Mouse (Mus musculus): ENCODE data around the gene Mtap. TPM values are rescaled to one million over a fixed set of nuclear protein-coding genes. Genes with fewer than 3 reads are reported as not detected.

Mtap gene
- total RNA-seq, 2 experiments from 2014 or later: 32.4 to 35.4 TPM

DNA sequence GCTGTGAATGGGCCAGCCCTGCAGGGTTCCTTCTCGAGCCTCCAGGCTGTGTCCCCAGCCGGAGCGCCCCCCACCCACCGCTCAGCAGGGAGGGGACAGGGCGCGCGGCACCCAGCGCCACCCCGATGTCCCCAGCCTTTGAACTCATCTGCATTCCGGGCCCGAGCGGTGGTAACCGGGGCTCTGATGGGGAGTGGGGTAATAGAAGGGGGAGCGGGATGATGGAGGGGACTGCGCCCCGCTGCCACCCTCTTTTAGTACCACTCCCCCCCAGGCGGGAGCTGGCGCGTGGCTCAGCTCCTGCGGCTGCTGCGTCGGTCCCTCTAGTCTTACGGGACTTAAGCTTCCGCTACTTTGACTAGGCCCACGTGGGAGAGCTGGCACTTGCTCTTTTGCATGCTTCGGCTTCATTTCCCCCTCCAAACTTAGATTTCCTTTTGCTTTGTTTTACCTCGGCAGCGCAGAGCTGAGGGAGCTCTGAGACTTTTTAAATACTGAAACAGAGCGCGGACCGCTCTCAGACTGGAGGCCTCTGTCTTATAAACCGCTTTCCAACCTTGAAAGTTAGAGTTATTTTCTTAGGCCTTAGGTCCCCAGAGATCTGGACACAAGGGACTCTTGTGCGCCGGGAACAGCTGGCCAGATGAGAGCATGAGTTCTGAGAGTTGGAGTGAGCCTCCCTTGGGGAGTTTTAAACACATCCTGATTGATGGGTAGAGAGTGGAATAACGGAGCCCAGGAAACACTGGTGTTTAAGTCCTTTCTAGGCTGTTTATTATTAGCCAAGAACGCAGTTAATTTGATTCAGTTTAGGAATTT lies 829 bp downstream of the Mtap start:
- peak; percentile 48 for DNase-seq

DNA sequence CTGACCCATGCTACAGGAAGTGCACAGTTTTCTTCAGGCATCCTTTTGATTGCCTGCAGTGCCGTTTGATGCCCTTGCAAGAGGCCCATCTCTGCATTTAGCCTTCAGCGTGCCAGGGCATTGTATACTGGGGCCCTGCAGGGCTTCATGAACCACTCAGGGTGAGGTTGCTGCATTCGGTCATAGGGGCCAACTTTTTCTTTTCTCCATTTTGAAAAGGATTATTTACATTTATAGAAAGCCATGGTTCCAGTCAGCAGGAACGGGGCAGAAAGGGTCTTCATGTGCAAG lies 1.4 kb downstream of the Mtap start:
- no peak for DNase-seq

DNA sequence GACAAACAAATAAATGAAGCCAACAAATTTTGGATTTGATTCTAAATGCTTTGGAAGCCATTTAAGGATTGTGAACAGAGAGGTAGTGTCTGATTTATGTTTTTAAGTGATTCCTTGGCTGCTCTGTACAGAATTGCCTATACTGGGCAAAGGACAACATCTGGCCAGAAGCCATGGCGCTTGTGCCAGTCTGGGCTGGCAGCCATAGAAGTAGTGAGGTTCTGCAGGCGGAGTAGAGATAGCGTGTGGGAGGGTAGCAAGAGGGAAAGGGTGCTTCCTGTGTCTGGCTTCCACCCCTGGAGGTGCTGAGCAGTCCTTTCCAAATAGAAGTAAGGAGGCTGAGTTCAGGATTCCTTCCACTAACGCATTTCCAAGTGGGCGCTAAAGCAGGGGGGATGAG lies 3.9 kb downstream of the Mtap start:
- peak; percentile 89 for DNase-seq

DNA sequence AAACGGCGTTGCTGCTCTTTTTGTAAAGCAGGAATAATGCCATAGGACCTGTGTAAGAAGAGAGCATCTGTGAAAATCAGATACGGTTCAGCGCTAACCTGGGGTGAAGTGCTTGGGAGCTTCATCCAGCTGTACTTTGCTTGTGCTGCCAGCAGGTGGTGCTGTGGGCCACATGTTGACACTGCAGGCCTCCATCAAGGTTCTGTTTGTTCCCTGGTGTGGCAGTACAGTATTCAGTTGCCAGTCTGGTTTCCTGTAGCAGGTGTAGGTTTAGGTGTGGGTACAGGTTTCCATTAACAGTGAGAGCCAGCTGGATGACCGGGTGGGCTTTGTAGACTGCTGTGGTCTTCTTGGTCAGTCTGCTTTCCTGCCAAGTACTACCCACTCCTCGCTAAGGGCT lies 8.5 kb downstream of the Mtap start:
- DNase-seq: peak; percentile 83

DNA sequence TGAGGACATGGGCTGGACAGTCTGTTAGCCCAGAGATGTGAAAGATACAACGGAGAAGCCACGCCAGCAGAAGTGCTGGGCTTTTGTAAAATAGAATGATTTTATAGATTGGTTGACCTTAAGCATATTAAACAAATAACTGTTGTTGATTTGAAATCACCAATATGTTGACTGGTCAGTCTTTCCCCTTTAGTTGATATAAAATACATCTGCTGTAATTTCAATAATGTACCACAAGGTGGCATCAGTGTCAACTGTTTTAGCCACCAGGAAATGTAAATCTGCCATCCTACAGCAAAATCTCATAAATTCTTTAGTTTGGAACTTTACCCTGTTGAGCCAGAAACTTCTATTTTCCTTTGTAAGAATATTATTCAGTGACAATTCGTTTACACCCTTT lies 9.4 kb downstream of the Mtap start:
- DNase-seq: no peak

DNA sequence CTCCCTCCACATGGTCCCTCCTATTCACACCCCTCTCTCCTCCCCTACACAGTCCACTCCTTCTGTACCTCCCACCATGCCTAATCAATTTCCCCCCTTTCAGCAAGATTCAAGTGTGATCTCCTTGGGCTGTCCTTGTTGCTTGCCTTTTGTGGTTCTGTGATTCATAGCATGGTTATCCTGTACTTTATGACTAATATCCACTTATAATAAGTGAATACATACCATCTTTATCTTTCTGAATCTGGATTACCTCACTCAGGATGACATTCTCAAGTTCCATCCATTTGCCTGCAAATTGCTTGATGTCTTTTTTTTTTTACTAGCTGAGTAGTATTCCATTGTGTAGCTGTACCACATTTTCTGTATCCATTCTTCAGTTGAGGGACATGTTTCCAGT lies 12.3 kb downstream of the Mtap start:
- no peak for DNase-seq

DNA sequence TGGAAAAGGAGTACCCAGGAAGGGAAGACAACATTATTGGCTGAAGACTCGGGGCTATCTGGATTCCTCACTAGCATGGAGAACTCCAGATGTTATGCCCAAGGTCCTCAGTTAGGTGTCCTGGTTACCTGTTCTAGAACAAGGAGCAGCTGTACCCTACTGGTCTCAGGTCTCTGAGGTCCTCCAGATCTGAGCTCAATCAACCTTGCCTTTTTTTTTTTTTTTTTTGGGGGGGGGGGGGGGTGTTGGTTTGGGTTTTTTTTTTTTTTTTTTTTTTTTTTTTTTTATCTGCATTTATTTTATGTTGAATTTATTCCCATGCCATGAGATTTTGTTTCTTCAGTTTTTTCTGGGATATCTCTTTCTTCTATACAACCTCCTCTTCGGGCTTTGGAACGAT lies 24.5 kb downstream of the Mtap start:
- DNase-seq: no peak

DNA sequence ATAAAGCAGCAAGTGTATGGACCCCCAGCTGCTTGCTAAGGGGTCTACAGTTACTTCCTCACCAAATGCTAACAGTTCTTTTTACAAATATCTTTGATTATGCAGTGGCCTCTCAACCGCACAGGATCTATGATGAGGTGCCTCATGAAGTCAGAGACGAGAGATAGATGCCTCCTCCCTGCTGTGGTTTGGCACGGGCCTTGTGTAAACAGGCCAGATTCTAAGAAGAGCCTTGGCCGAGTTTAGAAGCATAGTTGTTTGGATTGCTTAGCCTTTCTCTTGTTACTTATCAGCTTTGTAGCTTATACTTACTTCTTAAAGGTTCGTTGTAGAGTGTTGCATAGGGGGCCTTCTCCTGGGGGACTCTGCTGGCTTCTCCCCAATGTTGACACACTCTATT lies 25.6 kb downstream of the Mtap start:
- DNase-seq: no peak

DNA sequence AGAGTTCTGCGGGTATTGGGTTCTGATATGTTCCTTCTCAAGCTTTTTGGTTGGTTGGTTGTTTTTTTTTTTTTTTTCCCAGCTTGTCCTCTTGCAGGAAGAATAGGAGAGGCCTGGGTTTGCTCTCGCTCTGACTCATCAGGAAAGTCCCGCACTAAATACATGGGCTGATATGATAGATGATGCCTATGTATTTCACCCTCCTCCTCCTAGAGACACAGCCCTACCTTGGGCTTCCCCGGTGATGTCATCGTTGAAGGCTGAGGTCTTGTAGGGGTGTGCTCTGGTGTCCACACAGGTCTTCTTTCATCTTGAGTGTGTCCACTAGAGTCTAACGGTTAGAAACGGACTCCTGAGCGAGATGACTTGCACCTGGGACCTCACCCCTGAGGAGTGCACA lies 26.7 kb downstream of the Mtap start:
- DNase-seq: no peak

DNA sequence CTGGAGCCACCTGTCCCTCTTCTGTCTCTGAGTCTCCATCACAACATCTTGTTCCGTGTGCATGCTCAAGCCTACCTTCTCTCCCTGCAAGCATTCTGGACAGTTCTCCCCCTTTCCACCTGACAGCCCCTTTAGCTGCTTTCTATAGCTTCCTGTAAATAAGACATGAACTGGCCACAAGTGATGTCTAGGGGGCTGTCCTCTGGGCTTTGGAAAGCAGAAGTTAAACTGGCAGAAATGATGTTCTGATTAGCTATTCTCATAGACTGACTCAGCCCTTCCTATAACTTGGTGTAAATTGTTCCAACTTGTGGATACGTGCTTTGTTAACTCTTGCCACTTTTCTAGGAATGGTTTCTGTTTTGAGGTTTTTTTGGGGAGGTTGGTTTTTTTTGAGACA lies 27.8 kb downstream of the Mtap start:
- DNase-seq: no peak

DNA sequence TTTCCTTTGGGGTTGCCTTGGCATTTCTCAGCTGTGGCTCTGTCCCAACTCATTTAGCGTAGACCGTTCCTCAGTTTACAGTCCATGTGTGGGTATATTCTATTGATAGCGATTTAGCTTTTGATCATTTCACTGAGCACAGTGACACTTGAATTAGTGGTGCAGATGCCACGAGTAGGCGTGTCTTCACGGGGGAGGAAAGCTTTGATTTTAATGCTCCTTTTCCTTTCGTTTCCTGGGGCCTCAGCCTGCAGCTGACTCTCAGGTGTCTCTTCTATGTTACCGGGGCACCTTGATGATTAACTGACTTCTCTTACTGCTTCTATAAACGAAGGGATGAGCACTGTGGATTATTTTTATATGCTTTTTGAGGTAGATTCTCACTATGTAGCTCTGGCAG lies 32.0 kb downstream of the Mtap start:
- DNase-seq: no peak

DNA sequence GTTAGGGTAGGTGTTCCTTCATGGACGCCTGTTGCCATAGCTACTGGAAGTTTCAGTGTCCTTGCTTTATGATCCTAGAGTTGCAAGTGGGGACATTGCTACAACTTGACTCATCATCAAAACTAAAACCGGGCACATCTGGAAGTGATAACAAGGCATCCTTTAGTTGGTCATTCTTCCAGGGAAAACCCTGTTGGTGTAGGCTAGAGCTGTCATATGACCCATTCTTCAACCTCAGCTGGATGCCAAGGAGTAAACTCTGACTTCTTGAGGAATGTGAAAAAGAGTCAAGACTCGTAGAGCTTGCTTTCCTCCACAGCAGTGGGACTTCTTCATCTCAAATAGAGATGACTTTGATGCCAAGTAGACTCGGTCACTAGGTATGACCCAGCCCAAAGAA lies 32.8 kb downstream of the Mtap start:
- DNase-seq: no peak

DNA sequence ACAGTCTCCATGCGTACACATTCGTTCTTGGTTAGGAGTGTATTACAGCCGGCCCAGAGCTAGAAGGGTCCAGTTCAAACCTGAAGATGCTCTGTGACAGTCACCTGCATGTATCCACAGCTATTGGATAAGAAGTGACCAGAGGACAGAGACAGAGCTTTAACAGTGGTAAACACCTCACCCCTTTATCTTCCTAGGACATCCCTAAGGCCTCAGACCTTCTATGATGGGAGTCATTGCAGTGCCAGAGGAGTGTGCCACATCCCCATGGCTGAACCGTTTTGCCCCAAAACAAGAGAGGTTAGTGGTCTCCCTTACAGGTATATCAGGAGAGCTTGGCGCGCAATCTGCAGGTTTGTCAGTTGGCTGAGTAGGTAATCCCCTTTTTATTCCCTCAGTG lies 34.0 kb downstream of the Mtap start:
- no peak for DNase-seq

DNA sequence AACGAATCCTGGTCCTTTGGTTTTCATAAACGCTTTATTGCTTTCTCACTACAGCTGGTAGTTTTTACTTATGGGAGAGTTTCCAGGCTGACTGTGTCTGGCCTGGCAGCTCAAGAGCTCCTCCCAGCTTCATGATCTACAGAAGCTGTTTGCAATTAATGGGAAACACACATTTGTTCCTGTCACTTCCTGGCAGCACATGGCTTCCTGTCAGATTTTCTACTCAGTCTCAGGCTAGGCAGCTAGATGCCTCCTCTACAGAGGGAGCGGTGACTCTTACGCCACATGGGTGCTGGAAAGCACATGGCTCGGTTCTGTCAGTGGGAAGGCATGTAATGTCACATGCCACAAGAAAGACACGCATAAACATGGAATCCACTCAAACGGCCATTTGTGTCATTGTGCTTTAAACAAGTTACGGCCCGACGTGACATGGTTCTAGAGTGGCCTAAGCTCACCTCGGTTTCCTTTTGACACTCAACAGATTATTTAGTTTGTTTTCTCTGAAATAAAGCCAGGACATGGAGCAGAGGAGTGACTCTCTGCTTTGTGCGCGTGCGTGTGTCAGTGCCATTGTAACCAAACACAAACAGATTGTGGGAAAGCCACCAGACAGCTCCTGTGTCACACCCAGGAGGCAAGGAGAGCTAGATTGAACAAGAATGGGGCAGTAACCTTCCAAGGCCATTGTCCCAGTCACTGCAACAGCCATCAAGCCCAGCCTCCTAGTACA lies 36.1 kb downstream of the Mtap start:
- DNase-seq: peak; percentile 23

DNA sequence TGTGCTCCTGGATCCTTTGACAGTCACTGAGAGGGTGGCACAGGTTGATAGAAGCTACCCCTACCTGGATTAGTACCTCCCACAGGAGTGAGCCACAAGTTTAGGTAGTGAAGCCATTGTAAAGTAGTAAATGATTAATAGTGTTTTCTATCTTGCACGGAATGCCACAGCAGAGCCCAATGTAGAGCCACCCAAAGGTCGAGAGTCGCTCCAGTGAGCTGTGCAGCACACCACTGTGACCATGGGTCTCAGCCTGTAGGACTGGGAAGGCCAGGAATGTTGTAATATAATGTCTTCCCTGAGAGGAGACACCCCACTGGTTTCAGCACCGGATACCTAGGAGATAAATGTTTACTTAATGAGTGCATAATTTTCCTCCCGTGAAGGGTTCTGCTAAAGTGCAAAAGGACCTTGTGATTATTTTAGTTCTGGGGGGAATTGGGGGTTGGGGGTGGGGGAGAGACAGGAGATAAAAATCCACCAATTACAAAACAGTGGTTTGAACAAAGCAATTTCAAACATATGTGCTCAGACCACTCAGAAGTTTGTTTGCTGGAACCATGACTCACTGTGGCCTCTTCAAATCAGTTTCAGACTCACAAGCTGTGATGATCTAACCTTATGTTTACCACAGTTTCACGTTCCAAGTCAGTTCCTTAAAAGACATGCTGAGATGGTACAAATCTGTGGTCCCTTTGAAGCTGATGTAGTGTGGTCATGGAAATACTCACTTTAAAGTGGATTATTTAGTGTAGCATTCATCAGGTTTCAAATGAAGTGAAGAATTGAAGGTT lies 40.8 kb downstream of the Mtap start:
- DNase-seq: no peak

DNA sequence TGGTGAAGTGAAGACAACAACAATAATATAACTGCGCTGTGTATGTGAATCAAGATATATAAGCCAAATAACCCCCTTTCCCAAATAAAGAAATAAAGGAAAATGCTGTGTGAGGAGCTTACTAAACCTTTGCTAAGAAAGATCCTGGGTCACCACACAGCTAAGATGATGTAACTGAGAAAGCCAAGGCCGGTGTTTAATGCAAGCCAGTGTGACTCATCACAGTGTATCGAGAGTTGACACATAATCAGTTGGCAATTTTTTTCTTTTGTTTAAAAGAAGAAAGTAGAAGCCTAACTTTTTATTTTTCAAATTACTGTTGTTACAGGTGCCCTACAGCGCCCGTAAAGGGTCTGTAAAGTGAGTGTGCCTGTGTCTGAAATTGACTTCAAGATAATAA lies 43.2 kb downstream of the Mtap start:
- no peak for DNase-seq

DNA sequence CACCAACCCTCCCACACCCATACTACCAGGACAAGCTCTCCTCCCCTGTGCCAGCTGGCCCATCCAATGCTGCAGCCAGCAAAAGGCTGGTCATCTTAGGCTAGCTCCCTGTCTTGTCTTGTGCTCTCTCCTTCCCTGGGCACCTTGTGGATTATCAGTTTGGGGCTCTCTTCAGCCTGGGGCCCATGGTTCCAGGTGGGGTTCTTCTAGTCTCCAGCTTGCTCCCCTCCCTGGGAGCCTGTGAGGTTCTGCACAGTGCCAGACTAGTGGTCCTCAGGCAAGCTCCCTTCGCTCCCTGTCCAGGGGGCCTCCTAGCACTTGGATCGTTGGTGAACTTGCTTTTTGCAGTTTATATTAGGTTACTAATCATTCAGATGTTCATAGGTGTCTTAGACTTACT lies 44.7 kb downstream of the Mtap start:
- DNase-seq: no peak

DNA sequence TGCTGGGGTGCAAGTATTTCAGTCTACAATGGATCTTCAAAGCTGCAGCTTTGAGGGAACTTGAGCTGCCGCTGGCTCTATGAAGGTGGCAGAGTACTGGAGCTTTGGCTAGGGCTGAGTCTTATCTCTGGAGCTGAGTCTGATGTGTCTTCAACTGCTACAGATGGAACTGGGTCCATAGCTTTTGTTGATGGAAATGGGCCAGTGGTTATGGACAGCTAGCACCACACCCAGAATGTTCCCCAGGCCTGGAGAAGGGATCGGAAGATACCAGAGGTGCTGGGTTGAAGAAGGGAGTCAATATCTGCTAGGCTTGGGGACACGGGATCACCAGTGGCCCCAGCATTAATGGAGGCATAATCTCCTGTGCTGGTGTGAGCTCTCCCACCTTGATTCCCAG lies 45.6 kb downstream of the Mtap start:
- DNase-seq: no peak

DNA sequence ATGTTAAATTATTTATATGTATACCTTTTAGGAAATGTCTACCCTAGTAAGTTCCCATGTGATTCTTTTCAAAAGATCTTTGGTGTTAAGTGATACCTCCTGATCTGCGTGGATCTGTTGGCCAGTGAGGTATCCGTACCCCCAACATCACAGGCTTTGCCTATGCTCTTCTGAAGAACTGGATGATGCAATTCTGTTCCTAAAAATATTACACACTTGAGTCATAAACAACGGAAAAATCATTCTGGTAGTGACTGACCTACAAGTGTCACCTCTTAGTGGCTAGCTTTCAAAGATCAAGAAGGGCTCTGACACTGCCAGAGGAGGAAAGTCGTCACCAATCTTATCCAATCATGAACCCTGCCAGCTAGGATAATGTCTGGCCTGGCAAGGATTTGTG lies 58.6 kb downstream of the Mtap start:
- DNase-seq: no peak

DNA sequence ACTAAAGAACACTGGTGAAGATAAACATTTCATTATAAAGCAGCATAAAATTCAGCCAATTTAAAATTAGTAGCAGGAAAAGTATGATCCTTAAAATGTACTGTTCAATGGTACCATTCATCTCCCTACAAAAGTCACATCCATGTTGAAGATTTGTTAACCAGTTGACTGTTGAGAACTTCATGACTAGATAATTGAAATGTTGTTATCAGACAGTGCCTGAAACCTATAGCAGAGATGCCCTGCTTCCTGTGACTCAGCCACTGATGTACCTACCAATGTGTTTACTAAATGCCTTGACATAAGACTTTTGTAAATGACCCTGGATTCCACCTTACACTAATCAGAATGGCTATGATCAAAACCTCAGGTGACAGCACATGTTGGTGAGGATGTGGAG lies 60.2 kb downstream of the Mtap start:
- no peak for DNase-seq

DNA sequence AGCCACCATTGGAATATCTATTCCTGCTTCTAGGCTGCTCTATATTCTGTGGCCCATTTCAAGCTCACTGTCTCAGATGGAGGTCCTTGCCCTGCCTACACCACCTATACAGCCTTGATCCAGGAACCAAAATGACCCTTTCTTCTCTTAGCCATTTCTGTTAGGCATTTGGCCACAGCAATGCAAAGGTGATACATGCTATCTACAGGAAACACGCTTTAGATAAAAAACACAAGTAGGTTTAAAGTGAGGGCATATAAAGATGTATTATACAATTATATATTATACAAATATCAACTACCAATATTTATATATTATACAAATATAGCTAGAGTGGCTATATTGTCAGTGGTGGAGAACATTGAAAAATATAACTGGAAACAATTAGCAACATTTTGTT lies 63.9 kb downstream of the Mtap start:
- DNase-seq: no peak

DNA sequence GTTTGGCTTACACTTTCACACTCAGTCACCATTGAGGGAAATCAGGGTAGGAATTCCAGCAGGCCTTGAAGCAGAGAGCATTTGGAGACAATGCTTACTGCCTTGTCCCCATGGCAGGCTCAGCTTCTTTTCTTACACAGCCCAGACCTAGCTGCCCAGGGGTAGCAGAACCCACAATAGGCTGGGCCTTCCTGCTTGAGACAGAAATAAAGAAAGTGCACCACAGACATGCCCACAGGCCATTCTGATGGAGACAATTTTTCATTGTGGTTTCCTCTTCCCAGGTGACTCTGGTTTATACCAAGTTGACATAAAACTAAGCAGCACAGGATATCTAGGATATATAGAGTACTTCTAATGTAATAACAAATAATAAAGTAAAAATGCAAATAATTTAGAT lies 72.4 kb downstream of the Mtap start:
- DNase-seq: no peak

DNA sequence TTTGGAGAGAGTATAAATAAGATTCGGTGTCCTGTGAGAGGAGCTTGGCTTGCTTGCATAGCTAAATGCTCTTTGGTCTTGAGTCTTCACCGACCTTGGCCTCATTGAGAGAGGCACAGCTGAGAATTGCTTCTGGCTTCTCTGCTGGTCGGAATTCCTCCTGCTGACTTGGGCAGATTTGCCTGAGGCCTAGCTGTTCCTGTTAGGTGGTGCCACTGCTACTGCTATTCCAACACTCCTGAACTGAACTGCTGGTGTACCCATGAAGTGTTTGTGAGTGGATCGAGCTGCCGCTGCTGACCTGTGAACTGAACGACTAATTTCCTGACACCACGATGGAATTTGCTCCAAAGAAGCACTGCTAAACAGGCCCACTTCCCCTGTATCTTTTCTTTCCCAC lies 73.4 kb downstream of the Mtap start:
- DNase-seq: no peak

DNA sequence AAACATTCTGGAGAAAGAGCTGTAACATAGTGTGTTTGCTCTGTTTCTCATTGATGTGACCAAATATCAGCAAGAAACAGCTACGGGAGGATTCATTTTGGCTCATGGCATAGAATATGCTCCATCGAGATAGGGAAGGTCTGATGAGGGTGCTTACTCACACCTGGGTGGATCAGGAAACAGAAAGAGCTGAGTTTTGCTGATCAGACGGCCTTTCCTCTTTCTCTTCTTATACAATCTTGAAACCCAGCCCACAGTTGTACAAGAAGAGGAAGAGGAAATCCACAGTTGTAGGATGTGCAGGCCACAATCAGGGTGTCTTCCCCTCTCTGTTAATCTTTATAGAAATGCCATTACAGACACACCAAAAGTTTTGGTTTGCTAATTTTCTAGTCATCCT lies 75.3 kb downstream of the Mtap start:
- no peak for DNase-seq
